Mouse (Mus musculus) MEL (cell line): Measurements from ENCODE around the gene Gm9803. TPM values are rescaled to one million over a fixed set of nuclear protein-coding genes. Genes with fewer than 3 reads are reported as not detected.
A peak's percentile ranks its signal among the peaks of the same experiment; 100 is the strongest.

Source experiments
- DNase-seq: peaks from one replicate; pipeline ENCODE4 v3.0.0; 2011; ENCODE audit warnings: low read depth, low spot score
- H3K27ac ChIP-seq: 2 replicates; pipeline ENCODE4 v1.5.1; 2012; ENCODE audit warnings: low read depth, mild to moderate bottlenecking, control low read depth, low read length, moderate library complexity; ENCODE audit not compliant: control insufficient read depth
- H3K27me3 ChIP-seq, 2 experiments: fragments of 150-350 bp in 1 of 2; sonication (generic) in 1 of 2; 2 replicates each; pipeline ENCODE4 v1.6.1; 2012; ENCODE audit warnings: low read length in 2 of 2, mild to moderate bottlenecking in 2 of 2, improper control_type of control experiment in 1 of 2, moderate library complexity in 1 of 2; ENCODE audit not compliant: insufficient read depth in 2 of 2, control insufficient read depth in 1 of 2
- H3K36me3 ChIP-seq, 2 experiments: 2 replicates each; pipeline ENCODE4 v1.6.1; 2012 to 2014; ENCODE audit warnings: low read length in 2 of 2, improper control_type of control experiment in 1 of 2, inconsistent platforms in 1 of 2, mild to moderate bottlenecking in 1 of 2; ENCODE audit not compliant: insufficient read depth in 2 of 2, control insufficient read depth in 1 of 2
- H3K4me1 ChIP-seq, 2 experiments: fragments of 150-350 bp in 1 of 2; sonication (generic) in 1 of 2; 2 replicates each; pipeline ENCODE4 v1.6.1; 2012; ENCODE audit warnings: low read length in 2 of 2, improper control_type of control experiment in 1 of 2, mild to moderate bottlenecking in 1 of 2; ENCODE audit not compliant: insufficient read depth in 2 of 2, control insufficient read depth in 1 of 2
- H3K4me3 ChIP-seq, 2 experiments: fragments of 150-350 bp in 1 of 2; sonication (generic) in 1 of 2; 2 replicates each; pipeline ENCODE4 v1.5.1; 2012; ENCODE audit warnings: low read depth in 2 of 2, low read length in 2 of 2, mild to moderate bottlenecking in 2 of 2, moderate library complexity in 2 of 2, control low read depth in 1 of 2, improper control_type of control experiment in 1 of 2; ENCODE audit not compliant: control insufficient read depth in 1 of 2, insufficient read depth in 1 of 2
- H3K79me2 ChIP-seq: 2 replicates; pipeline ENCODE4 v1.6.1; 2012; ENCODE audit warnings: mild to moderate bottlenecking, low read length, moderate library complexity; ENCODE audit not compliant: control insufficient read depth, poor library complexity, insufficient read depth
- H3K9ac ChIP-seq: 2 replicates; pipeline ENCODE4 v1.6.1; 2012; ENCODE audit warnings: low read depth, mild to moderate bottlenecking, control low read depth, low read length, moderate library complexity; ENCODE audit not compliant: control insufficient read depth, poor library complexity, severe bottlenecking
- H3K9me3 ChIP-seq: fragments of 150-350 bp; sonication (generic); replicated peaks from 2 replicates; pipeline ENCODE4 v1.6.1; 2012; ENCODE audit warnings: mild to moderate bottlenecking, low read length, improper control_type of control experiment, moderate library complexity; ENCODE audit not compliant: insufficient read depth
- CHD1 ChIP-seq: IDR thresholded peaks from 2 replicates; pipeline ENCODE4 v1.6.1; 2012; ENCODE audit warnings: low read depth, mild to moderate bottlenecking, inconsistent platforms, low read length, improper control_type of control experiment
- CTCF ChIP-seq, 3 experiments: IDR thresholded peaks in 2 of 3; conservative IDR thresholded peaks in 1 of 3; 2 replicates each; pipeline ENCODE4 v1.5.1; 2011 to 2012; ENCODE audit warnings: low read length in 3 of 3, low read depth in 2 of 3, mild to moderate bottlenecking in 2 of 3, improper control_type of control experiment in 1 of 3, inconsistent platforms in 1 of 3, mixed read lengths in 1 of 3, moderate library complexity in 1 of 3; ENCODE audit not compliant: control insufficient read depth in 1 of 3, insufficient read depth in 1 of 3, poor library complexity in 1 of 3, severe bottlenecking in 1 of 3
- E2F4 ChIP-seq: IDR thresholded peaks from 2 replicates; pipeline ENCODE4 v1.6.1; 2011; ENCODE audit warnings: low read depth, low read length, improper control_type of control experiment, borderline replicate concordance
- GATA1 ChIP-seq: IDR thresholded peaks from 2 replicates; pipeline ENCODE4 v1.6.1; 2011; ENCODE audit warnings: low read depth, low read length, improper control_type of control experiment
- JUND ChIP-seq: IDR thresholded peaks from 2 replicates; pipeline ENCODE4 v1.6.1; 2011; ENCODE audit warnings: low read depth, mild to moderate bottlenecking, improper control_type of control experiment, low read length
- KAT2A ChIP-seq: conservative IDR thresholded peaks from 2 replicates; pipeline ENCODE4 v1.6.1; 2012; ENCODE audit warnings: low read depth, low read length, improper control_type of control experiment, inconsistent platforms
- MYC ChIP-seq: IDR thresholded peaks from 2 replicates; pipeline ENCODE4 v1.6.1; 2011; ENCODE audit warnings: low read depth, mild to moderate bottlenecking, low read length, improper control_type of control experiment, moderate library complexity
- NRF1 ChIP-seq: IDR thresholded peaks from 2 replicates; pipeline ENCODE4 v1.6.1; 2014; ENCODE audit warnings: low read depth, mild to moderate bottlenecking, inconsistent platforms, low read length, improper control_type of control experiment, moderate library complexity; ENCODE audit not compliant: poor library complexity, insufficient read depth, severe bottlenecking
- POLR2A ChIP-seq, 2 experiments: IDR thresholded peaks; 2 replicates each; pipeline ENCODE4 v1.6.1; 2011 to 2012; ENCODE audit warnings: low read length in 2 of 2, mild to moderate bottlenecking in 2 of 2, control low read depth in 1 of 2, improper control_type of control experiment in 1 of 2, low read depth in 1 of 2, moderate library complexity in 1 of 2; ENCODE audit not compliant: control insufficient read depth in 1 of 2, insufficient read depth in 1 of 2, poor library complexity in 1 of 2
- POLR2AphosphoS5 ChIP-seq: IDR thresholded peaks from 2 replicates; pipeline ENCODE4 v1.6.1; 2012; ENCODE audit warnings: low read depth, borderline replicate concordance, mild to moderate bottlenecking, inconsistent platforms, low read length, moderate library complexity, mixed read lengths
- RCOR1 ChIP-seq: IDR thresholded peaks from 2 replicates; pipeline ENCODE4 v1.6.1; 2012; ENCODE audit warnings: low read depth, mild to moderate bottlenecking, inconsistent platforms, low read length, improper control_type of control experiment
- SIN3A ChIP-seq: IDR thresholded peaks from 2 replicates; pipeline ENCODE4 v1.6.1; 2012; ENCODE audit warnings: low read length, improper control_type of control experiment, inconsistent platforms
- TAL1 ChIP-seq: IDR thresholded peaks from 2 replicates; pipeline ENCODE4 v1.6.1; 2012; ENCODE audit warnings: mild to moderate bottlenecking, inconsistent platforms, low read length, moderate library complexity, mixed read lengths
- TBP ChIP-seq: IDR thresholded peaks from 2 replicates; pipeline ENCODE4 v1.8.0; 2011; ENCODE audit warnings: low read depth, low read length, improper control_type of control experiment
- USF1 ChIP-seq: IDR thresholded peaks from 2 replicates; pipeline ENCODE4 v1.6.1; 2014; ENCODE audit warnings: low read depth, mild to moderate bottlenecking, inconsistent platforms, low read length, improper control_type of control experiment, moderate library complexity
- ZKSCAN1 ChIP-seq: IDR thresholded peaks from 2 replicates; pipeline ENCODE4 v1.6.1; 2012; ENCODE audit warnings: low read depth, mild to moderate bottlenecking, inconsistent platforms, low read length, improper control_type of control experiment, moderate library complexity
- ZNF384 ChIP-seq: IDR thresholded peaks from 2 replicates; pipeline ENCODE4 v1.6.1; 2012; ENCODE audit warnings: low read depth, mild to moderate bottlenecking, inconsistent platforms, low read length, improper control_type of control experiment
- polyA plus RNA-seq, 2 experiments: library from polyadenylated mRNA; stranded (reverse) in 1 of 2; unstranded in 1 of 2; fragments of >175 nt in 1 of 2; fragments of >200 nt in 1 of 2; gene quantifications; 2 replicates each; pipeline versions ENCODE4 v1.2.1 to v1.2.4; 2012; ENCODE audit warnings: low replicate concordance in 2 of 2, low read depth in 1 of 2; ENCODE audit not compliant: insufficient read length in 2 of 2, insufficient read depth in 1 of 2, missing spikeins in 1 of 2
- total RNA-seq: library from RNA; depleted of rRNA; stranded (reverse); fragments of 300-350 nt; gene quantifications from 2 replicates; pipeline ENCODE4 v1.2.3, GENCODE M21; 2012

The Gm9803 gene
- total and polyA plus RNA-seq, 3 experiments, result 18.7 to 137 TPM; not detected in 1

GRCm38 (mm10) chr10:43489550-43489949 is 34.3 kb upstream of the Gm9803 start:
- Histone ChIP-seq H3K4me3 (no peak overlapping the region), H3K36me3 (no peaks in the 10 kb centered on the region; a peak in 1 of 4 replicates), H3K27ac (no peak overlapping the region), H3K9ac (no peak overlapping the region), H3K4me1 (no peaks in the 10 kb centered on the region), H3K79me2 (peaks cover 15% of the 10 kb centered on the region), H3K9me3 (no peaks in the 10 kb centered on the region), H3K27me3 (no peaks in the 10 kb centered on the region)
- TF ChIP-seq TBP (no peak), JUND (no peak), MYC (no peak), CHD1 (no peak), E2F4 (no peak), POLR2A (IDR thresholded peaks at IDR 0.05; ENCODE audit: control insufficient read depth in 1 of 2, insufficient read depth in 1 of 2, low read depth in 1 of 2, low read length in 2 of 2, poor library complexity in 1 of 2) (no peak), TAL1 (no peak), CTCF (IDR thresholded peaks at IDR 0.05 in 2 of 3, conservative IDR thresholded peaks at IDR 0.05 in 1 of 3; ENCODE audit: control insufficient read depth in 1 of 3, insufficient read depth in 1 of 3, low read depth in 2 of 3, low read length in 3 of 3, poor library complexity in 1 of 3, severe bottlenecking in 1 of 3) (no peak), SIN3A (no peak), POLR2AphosphoS5 (no peak), RCOR1 (no peak), ZKSCAN1 (no peak)
- no peak for DNase-seq

DNA sequence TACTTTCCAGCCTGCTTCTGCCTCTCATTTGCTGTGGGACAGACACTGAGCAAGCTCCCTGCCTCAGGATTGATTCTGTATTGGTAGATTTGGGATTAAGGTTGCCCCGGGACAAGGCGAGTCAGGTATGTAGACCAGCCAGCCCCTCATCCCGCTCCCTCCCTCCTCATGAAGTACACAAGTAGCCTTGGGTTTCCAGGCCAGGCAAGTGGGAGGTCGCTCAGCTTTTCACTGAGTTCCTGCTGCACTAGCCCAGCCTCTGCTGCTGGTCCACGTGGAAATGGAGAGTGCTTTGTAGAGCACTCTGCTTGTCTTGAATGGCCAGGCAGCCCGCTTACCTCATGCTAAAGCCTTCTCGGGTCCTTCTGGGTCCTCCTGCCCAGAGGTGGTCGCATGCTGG is 33.9 kb upstream of the Gm9803 start:
- Histone ChIP-seq H3K36me3 (no peaks in the 10 kb centered on the region; a peak in 1 of 4 replicates), H3K9ac (no peak overlapping the region), H3K27me3 (no peaks in the 10 kb centered on the region), H3K27ac (no peak overlapping the region), H3K4me1 (no peaks in the 10 kb centered on the region), H3K79me2 (peaks cover 15% of the 10 kb centered on the region), H3K4me3 (no peak overlapping the region), H3K9me3 (no peaks in the 10 kb centered on the region)
- DNase-seq, result no peak
- no peak for TF ChIP-seq ZKSCAN1
- no peak for TF ChIP-seq ZNF384
- no peak for TF ChIP-seq NRF1
- no peak for TF ChIP-seq KAT2A
- no peak for TF ChIP-seq POLR2A (IDR thresholded peaks at IDR 0.05; ENCODE audit: control insufficient read depth in 1 of 2, insufficient read depth in 1 of 2, low read depth in 1 of 2, low read length in 2 of 2, poor library complexity in 1 of 2)

GRCm38 (mm10) chr10:43490846-43491245 is 33.0 kb upstream of the Gm9803 start:
- TF ChIP-seq GATA1 (no peak), USF1 (peak; percentile 26; the same call in 1 of the 2 replicates)
- Histone ChIP-seq H3K4me1 (no peaks in the 10 kb centered on the region), H3K9ac (no peak overlapping the region), H3K4me3 (no peak overlapping the region), H3K79me2 (peaks cover 12% of the 10 kb centered on the region), H3K36me3 (peaks cover 0 to 3% of the 10 kb centered on the region in 2 experiments; a peak in 2 of 4 replicates), H3K27ac (no peak overlapping the region), H3K9me3 (no peaks in the 10 kb centered on the region), H3K27me3 (no peaks in the 10 kb centered on the region)
- DNase-seq, result no peak
